18 mouse cellular contexts compared by ENCODE assay signal in genomic region chr11:106668336-106668735, GRCm38 (mm10). TPM values are rescaled to one million over a fixed set of nuclear protein-coding genes. Genes with fewer than 3 reads are reported as not detected.
DNase-seq lines count a peak whose midpoint lies in the region; ATAC-seq and TF ChIP-seq lines count a peak whose summit lies in the region.
"Had no signal": no experiment of that assay in that cellular context is flagged by ENCODE, and none has a peak within 500 bp of the region (broad histone marks: within the 10 kb centered on the region; RNA-seq: fewer than 3 reads in every experiment).

No protein-coding gene starts in this region.

- TF ChIP-seq POLR2A in lung, adult 2 months (IDR thresholded peaks at IDR 0.05; ENCODE audit: borderline replicate concordance, extremely low read depth, low read depth, low read length): no peak

- no peaks in the 10 kb centered on the region for H3K36me3 ChIP-seq in lung, embryonic 14.5 days (ENCODE audit: insufficient read depth)
- no peaks in the 10 kb centered on the region for H3K36me3 ChIP-seq in midbrain, postnatal 0 days (ENCODE audit: insufficient read depth, low read length)
- H3K36me3 ChIP-seq: embryonic facial prominence, embryonic 13.5 days; hindbrain, embryonic 15.5 days had no signal

- no peaks in the 10 kb centered on the region for H3K27me3 ChIP-seq in lung, embryonic 14.5 days (ENCODE audit: insufficient read depth, low read length)
- no peaks in the 10 kb centered on the region for H3K27me3 ChIP-seq in midbrain, postnatal 0 days (ENCODE audit: insufficient read depth, low read length)
- H3K27me3 ChIP-seq: embryonic facial prominence, embryonic 13.5 days; hindbrain, embryonic 15.5 days; Patski had no signal

- no peak overlapping the region for H3K9ac ChIP-seq in lung, embryonic 14.5 days
- no peak overlapping the region for H3K9ac ChIP-seq in midbrain, postnatal 0 days (replicated peaks; ENCODE audit: low read length, poor library complexity, severe bottlenecking)
- H3K9ac ChIP-seq: embryonic facial prominence, embryonic 13.5 days; hindbrain, embryonic 15.5 days; liver, postnatal 0 days had no signal

- no peak overlapping the region for H3K4me3 ChIP-seq in lung, embryonic 14.5 days (ENCODE audit: low read depth, low read length)
- H3K4me3 ChIP-seq in lung, adult 2 months (replicated peaks; ENCODE audit: extremely low read depth, low read depth, low read length): no peak overlapping the region
- no peak overlapping the region for H3K4me3 ChIP-seq in midbrain, postnatal 0 days (ENCODE audit: low read depth, low read length)
- H3K4me3 ChIP-seq: embryonic facial prominence, embryonic 13.5 days; hindbrain, embryonic 15.5 days had no signal

- peaks cover 7% of the 10 kb centered on the region for H3K4me1 ChIP-seq in lung, embryonic 14.5 days (ENCODE audit: insufficient read depth)
- H3K4me1 ChIP-seq in lung, adult 2 months (ENCODE audit: control insufficient read depth, insufficient read depth, low read length): peaks cover 44% of the 10 kb centered on the region
- no peaks in the 10 kb centered on the region for H3K4me1 ChIP-seq in midbrain, postnatal 0 days (ENCODE audit: insufficient read depth, low read length)

- no peak for ATAC-seq in lung, embryonic 14.5 days (ENCODE audit: insufficient read depth)
- no peak for ATAC-seq in midbrain, postnatal 0 days (ENCODE audit: low FRiP score)
- ATAC-seq: activated CD4-positive, CD25-positive, alpha-beta regulatory T cell, adult 4 months; forebrain, embryonic 16.5 days; intestine, postnatal 0 days; Patski had no signal

- peak; percentile 57 to 58 for DNase-seq in cerebellum, postnatal 14 days
- no peak for DNase-seq in cerebellum, adult 18-20 months
- peak; percentile 55 for DNase-seq in heart, postnatal 4 days
- DNase-seq in heart, adult 9 months (ENCODE audit: low spot score in 2 of 2): no peak
- DNase-seq in lung, embryonic 14.5 days: peak; percentile 68
- no peak for DNase-seq in lung, adult 2 months
- no peak for DNase-seq in midbrain, postnatal 0 days (ENCODE audit: low spot score)
- DNase-seq: cerebellum, adult 8-10 months; kidney, postnatal 36 days; liver, postnatal 0 days; right cerebral cortex, adult 18-20 months; thymus, adult 18-20 months had no signal

- H3K27ac ChIP-seq in lung, embryonic 14.5 days (ENCODE audit: low read depth): peak overlapping the region; percentile 12; the same call in 1 of the 2 replicates
- no peak overlapping the region for H3K27ac ChIP-seq in midbrain, postnatal 0 days (ENCODE audit: low read depth, low read length)
- H3K27ac ChIP-seq: embryonic facial prominence, embryonic 13.5 days; hindbrain, embryonic 15.5 days had no signal

- 33% methylated on average over 7 of the region's 7 CpGs for WGBS in lung, embryonic 14.5 days
- 34% methylated on average over 7 of the region's 7 CpGs for WGBS in lung, adult 2 months
- 45% methylated on average over 7 of the region's 7 CpGs for WGBS in midbrain, postnatal 0 days

- no peaks in the 10 kb centered on the region for H3K9me3 ChIP-seq in lung, embryonic 14.5 days (ENCODE audit: low read depth, low read length)
- H3K9me3 ChIP-seq in midbrain, postnatal 0 days (ENCODE audit: low read length): no peaks in the 10 kb centered on the region
- H3K9me3 ChIP-seq: embryonic facial prominence, embryonic 13.5 days; hindbrain, embryonic 15.5 days had no signal

- no peak overlapping the region for H3K4me2 ChIP-seq in lung, embryonic 14.5 days
- no peak overlapping the region for H3K4me2 ChIP-seq in midbrain, postnatal 0 days (ENCODE audit: low read depth, low read length, poor library complexity, severe bottlenecking)
- H3K4me2 ChIP-seq: embryonic facial prominence, embryonic 13.5 days; hindbrain, embryonic 15.5 days had no signal

- TF ChIP-seq CTCF in lung, embryonic 14.5 days (IDR thresholded peaks at IDR 0.05; ENCODE audit: low read depth): no peak
- no peak for TF ChIP-seq CTCF in lung, adult 2 months (IDR thresholded peaks at IDR 0.05; ENCODE audit: insufficient read depth, low read length)
- no peak for TF ChIP-seq CTCF in midbrain, postnatal 0 days (IDR thresholded peaks at IDR 0.05)

RNA-seq across cellular contexts. Expression of gene Tex2, which starts 55.1 kb away (rescaled TPM):
- total RNA-seq in heart, postnatal 4 days (2021): 10 to 100 TPM; 37.6 to 45.2 TPM
- polyA plus RNA-seq in lung, embryonic 14.5 days (2014; fragmentation: Nextera tagmentation; extraction: Ambion mirVana): 10.9 and 11.3 TPM in 2 replicates
- polyA plus RNA-seq in lung, adult 2 months (2012; rRNA removed): 12.6 and 15.1 TPM in 2 replicates
- 69.5 and 73.3 TPM in 2 replicates for total RNA-seq in midbrain, postnatal 0 days (2014; rRNA removed)
- polyA plus RNA-seq in midbrain, postnatal 0 days (2015; fragmentation: Nextera tagmentation; extraction: Ambion mirVana): 33.1 and 36.3 TPM in 2 replicates

Comparison
In these comparisons a context has a peak if more than half of its experiments do, and no peak if none do; other contexts are left out.
1. DNase-seq: peak in cerebellum, postnatal 14 days (2 of 2), heart, postnatal 4 days (single experiment) and lung, embryonic 14.5 days (single experiment); none in cerebellum, adult 18-20 months (0 of 2), heart, adult 9 months (0 of 2), lung, adult 2 months (single experiment) and midbrain, postnatal 0 days (single experiment).